Mouse (Mus musculus) urinary bladder, postnatal 14 days (tissue): ENCODE measurements around the gene Mycbpap.
A peak's percentile ranks its signal among the peaks of the same experiment; 100 is the strongest.

Source experiments
- DNase-seq: peaks from one replicate; pipeline ENCODE4 v3.0.0; 2021; ENCODE audit warnings: low spot score

The Mycbpap gene

GRCm38 (mm10) chr11:94521219-94521843 is at the start of gene Mycbpap:
TSS of gene Mycbpap (minus strand) at chr11:94521742.
- DNase-seq = peak; percentile 60

GRCm38 (mm10) chr11:94570612-94571011 is 49.1 kb upstream of the Mycbpap start:
- DNase-seq = no peak

DNA sequence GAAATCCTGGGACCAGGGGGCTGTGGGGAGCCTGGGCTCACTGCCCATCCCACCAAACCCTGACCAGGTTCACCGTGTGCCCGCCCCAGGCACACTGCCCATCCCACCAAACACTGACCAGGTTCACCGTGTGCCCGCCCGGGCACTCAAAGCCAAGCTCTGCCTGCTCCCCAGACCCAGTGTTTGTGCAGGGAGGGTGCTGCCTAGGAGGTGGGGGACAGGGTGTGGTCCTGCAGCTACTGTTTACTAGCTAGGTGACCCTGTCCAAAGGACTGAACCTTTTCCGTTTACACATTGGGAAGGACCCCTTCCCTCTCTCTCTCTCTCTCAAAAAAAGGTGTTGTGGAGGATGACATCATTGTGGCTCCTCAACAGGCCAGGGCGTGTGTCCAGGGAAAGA is 45.8 kb upstream of the Mycbpap start:
- DNase-seq = no peak

DNA sequence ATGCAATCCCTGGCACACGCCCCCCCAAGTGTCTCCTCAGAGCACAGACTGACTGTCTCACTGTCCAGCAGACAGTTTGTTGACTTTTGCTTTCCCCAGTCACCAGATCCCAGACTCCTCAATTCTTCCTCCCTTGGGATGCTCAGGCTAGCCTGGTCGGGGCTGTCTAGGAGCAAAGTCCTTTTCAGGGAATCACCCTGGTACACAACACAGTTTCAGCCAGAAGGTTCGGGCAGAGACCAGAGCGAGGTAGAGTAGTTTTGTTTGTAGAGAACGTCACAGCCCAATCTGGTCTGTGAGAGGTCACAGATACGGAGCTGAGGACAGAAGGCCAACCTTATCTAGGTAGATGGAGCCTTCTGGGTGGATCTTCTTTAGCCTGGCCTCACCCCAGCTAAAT is 45.0 kb upstream of the Mycbpap start:
- no peak for DNase-seq

DNA sequence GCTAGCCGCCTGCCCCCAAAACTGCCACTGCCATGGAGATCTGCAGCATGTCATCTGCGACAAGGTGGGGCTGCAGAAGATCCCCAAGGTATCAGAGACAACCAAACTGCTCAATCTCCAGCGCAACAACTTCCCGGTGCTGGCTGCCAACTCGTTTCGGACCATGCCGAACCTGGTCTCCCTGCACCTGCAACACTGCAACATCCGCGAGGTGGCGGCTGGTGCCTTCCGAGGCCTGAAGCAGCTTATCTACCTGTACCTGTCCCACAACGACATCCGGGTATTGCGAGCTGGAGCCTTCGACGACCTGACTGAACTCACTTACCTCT is 43.6 kb upstream of the Mycbpap start:
- peak; percentile 74 for DNase-seq

GRCm38 (mm10) chr11:94564437-94565150 is 43.1 kb upstream of the Mycbpap start, which contains the start of gene Chad:
TSS of gene Chad (plus strand) at chr11:94565047.
- DNase-seq = peak; percentile 69

DNA sequence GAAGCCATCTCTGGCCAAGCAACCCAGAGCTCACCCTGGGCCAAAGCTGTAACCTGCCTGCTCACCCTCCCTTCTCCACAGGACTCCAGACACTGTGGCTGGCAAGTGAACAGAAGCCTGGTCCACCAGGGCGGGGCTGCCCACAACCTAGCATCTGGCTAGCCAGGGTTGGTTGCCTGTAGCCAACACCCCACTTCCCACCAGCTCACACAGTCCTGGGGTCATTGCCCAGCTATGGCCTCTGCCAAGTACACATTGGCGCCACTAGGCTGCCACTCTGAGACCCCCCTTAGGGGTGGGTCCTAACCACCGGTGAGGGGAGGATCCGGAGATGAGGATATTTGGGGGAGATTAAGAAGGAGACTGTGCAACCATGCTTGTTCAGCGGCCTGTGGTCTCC is 42.3 kb upstream of the Mycbpap start:
- DNase-seq = no peak

DNA sequence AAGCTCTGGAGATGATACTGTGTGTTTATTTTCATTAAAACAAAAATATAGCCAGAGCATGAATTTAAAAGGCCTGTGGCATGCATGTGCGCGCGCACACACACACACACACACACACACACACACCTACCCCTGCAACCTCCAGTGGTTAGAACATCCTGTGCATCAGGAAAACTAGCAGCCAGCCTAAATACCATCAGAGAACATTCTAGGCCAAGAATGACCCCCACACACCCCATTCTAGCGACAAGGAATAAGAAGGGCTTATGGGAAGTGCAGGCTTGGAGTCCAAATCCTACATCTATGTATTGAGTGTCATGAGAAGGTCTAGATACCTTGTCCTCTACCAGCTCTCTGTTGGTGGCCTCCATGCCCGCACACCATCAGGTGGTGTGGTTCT is 41.8 kb upstream of the Mycbpap start:
- no peak for DNase-seq

DNA sequence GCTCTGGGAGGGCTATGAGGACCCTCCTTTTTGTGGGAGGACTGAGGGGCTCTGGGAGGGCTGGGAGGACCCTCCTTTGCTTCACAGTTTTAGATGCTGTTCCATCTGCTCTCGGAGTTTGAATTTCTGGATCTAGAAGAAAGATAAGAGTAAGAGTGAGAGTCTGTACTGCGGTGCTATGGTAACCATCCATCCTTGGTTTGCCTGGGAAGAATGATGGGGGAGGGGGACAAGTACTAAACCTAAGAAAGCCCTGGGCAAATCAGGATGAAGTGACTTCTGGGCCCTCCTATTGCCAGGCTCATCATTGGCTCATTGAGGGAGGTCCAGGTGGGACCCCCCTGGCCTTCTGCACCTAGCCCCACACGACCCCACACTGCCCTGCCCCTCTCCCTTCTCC is 36.7 kb upstream of the Mycbpap start:
- no peak for DNase-seq

GRCm38 (mm10) chr11:94550442-94550744 is 28.9 kb upstream of the Mycbpap start:
- no peak for DNase-seq

GRCm38 (mm10) chr11:94549691-94550441 is 28.3 kb upstream of the Mycbpap start:
- DNase-seq = no peak

GRCm38 (mm10) chr11:94548888-94549690 is 27.5 kb upstream of the Mycbpap start, which contains the start of gene Rsad1:
TSS of gene Rsad1 (minus strand) at chr11:94549255.
- DNase-seq = peak; percentile 96

GRCm38 (mm10) chr11:94548041-94548784 is 26.7 kb upstream of the Mycbpap start:
- DNase-seq = peak; percentile 45

GRCm38 (mm10) chr11:94547271-94547670 is 25.7 kb upstream of the Mycbpap start:
- no peak for DNase-seq

DNA sequence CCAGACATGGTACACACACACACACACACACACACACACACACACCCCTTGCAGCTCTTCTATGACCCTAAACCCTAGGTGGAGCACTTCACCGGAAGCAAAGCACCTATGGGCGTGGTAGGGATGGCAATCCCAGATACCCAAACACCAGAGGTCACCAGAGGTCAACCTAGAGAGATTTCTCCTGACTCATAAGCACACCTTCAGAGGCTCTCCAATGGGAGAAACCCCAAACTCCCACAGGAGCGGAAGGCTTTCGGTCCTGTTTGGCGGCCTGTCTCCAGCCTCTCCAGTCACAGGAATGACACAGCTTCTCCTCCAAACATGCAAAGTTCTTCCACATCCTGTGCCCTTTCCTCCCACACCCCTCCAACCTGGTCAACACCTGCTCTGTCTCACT is 24.8 kb upstream of the Mycbpap start:
- no peak for DNase-seq

DNA sequence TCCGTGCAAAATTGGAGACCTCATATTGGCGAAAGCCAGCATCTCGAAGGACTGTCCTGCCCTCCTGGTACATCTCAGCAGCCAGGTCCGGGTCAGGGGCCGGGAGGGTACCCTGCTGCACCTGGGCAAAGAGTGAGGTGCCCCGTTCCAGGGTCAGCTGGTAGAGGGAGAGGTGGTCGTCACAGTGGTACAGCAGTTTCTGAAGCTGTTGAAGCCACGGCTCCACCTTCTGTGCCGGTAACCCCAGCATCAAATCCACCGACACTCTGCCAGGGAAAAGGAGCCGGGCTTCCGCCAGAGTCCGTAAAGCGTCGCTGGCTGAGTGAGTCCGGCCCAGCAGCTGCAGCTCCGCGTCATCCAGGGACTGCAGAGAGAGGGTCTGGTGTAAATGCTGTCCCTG is 22.9 kb upstream of the Mycbpap start:
- DNase-seq = no peak

DNA sequence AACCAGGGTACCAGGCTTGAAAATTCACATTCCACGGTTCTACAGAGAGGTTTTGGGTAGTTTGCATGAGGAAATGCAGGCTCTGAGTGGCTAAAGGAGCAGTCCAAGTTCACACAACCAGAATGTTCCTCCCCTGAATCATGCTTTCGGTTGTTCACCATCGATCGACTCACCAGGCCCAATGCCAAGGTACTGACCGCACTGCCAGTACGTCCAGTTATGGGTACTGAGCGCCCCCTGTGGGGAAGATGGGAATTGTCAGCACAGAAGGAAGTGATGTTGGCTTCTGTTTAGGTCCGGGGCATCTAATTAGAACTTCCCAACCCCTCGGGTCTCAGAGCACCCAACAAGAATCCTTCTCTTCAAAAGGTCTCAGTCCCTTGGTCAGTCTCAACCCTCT is 22.4 kb upstream of the Mycbpap start:
- peak; percentile 98 for DNase-seq

GRCm38 (mm10) chr11:94543344-94543743 is 21.8 kb upstream of the Mycbpap start:
- no peak for DNase-seq

DNA sequence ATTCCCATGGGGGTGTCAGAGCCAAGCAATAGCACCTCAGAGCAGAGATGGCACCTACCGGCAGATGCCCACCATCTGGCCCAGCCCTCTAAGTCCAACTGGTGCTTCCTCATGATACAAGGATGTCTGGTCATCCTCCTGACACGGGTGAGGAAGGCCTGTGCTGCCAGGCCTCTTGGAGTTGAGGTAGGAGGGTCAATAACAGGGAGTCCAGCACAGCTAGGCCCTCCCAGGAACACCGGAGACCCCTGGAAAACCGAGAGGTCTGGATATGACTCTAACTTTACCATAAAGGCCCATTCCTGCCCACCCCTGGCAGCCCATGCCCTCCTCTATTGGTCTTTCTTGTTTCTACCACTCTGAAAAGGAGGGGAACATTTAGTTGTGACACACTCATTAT is 20.9 kb upstream of the Mycbpap start:
- DNase-seq = no peak

- DNase-seq = no peak
These were observed 18.2 kb upstream of the Mycbpap start for GRCm38 (mm10) chr11:94539761-94540160.

- peak; percentile 75 for DNase-seq
These were observed 17.3 kb upstream of the Mycbpap start for GRCm38 (mm10) chr11:94538733-94539292.
